Mouse (Mus musculus) adrenal gland, adult 2 months (tissue): ENCODE data around the gene Palm2. TPM values are rescaled to one million over a fixed set of nuclear protein-coding genes. Genes with fewer than 3 reads are reported as not detected.
A peak's percentile ranks its signal among the peaks of the same experiment; 100 is the strongest.

Experiments
- DNase-seq: peaks from one replicate; pipeline ENCODE4 v3.0.0; 2021
- polyA plus RNA-seq: library from polyadenylated mRNA; depleted of rRNA; stranded (reverse); fragments of >200 nt; gene quantifications from 2 replicates; pipeline ENCODE4 v1.2.3, GENCODE M21; 2012
- total RNA-seq, 2 experiments: library from RNA; stranded (reverse); gene quantifications; 2 replicates each; pipeline ENCODE4 v1.2.3; 2021

The Palm2 gene
- total and polyA plus RNA-seq, 3 experiments = 1.9 to 39.5 (median 20.0) TPM

DNA sequence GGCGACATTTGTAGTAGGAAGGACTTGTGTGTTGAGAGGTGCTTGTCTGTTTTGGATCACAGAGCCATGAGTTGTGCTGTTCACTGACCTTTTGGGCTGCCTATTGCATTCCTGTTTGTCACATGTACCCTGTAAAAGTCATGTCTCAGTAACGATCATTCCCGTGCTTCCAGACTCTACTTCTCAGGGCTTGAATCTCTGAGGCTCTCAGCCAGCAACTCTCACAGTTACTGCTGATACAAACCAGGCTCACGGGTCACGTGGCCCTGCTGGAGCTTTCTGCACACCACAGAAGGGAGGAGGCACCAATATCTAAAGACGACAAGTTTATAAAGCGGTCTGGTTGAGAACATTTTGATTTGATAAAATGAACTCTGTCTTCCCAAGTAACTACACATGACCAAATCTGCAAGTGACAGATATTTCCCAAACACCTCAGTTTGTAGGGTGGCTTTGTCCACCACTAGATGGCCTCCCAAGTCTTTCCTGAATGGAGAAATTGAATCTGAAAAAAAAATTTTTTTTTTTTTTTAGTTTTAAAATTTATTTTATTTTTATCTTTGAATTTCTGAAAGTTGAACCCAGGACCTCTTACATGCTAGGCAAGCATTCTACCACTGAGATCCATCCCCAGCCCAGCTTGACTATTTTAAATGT is 236.9 kb downstream of the Palm2 start:
- peak; percentile 64 for DNase-seq

DNA sequence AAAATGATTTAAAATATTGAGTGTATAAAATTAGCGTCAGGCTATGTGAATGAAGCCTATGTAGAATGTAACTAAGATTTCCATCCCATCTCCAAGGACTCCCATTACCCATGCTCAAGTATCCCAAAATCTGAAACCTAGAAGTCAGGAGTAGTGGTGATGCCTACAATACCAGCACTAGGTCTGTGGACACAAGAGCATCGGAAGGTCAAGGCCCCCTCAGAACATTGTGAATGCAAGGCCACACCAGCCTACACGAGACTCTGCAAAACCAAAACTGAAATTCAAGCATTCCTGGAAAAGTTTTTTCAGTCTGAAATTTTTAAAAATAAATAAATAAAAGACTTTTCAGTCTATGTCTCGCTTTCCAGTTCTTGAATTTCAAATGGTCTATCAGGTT is 238.5 kb downstream of the Palm2 start:
- DNase-seq = peak; percentile 60

DNA sequence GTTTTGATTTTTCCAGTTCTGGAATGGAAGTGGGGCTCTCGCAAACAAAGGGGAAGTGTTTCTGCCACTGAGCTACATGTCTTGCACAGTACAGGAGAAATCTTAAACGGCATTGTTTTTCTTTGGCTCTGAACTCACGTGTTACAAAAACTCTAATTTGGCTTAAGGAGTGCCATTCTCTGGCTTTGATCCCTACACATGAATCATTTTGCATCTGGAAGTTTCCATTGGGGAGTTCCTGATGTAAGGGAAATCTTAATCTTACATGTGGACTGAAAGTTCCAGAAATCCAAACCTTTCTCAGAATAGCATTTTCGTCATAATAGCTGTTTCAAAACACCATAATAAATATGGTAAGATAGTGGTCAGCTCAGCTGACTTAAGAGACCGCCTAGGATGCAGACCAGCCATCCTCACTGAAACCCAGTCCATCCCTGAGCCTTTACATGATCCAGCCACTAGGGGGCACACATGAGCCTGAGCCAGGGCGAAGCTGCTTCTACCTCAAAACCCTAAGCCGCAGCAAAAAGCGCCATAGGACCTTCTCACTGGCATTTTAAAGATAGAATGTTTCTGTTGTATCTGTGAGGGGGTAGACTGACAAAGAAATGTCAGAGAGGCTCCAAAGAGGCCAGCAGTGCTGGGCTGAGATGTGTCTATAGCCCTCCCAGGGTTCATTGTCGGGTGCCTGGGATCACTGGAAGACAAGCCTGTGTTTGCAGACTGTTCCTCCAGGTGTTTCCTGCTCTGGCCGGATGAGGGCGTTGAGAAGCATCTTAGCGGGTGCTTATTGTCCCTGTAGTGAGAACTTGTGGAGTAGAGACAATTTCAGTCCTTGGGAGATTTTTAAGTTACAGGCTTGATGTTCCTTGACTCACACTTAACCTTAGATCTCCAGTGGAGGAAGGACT is 239.2 kb downstream of the Palm2 start:
- DNase-seq = peak; percentile 92

DNA sequence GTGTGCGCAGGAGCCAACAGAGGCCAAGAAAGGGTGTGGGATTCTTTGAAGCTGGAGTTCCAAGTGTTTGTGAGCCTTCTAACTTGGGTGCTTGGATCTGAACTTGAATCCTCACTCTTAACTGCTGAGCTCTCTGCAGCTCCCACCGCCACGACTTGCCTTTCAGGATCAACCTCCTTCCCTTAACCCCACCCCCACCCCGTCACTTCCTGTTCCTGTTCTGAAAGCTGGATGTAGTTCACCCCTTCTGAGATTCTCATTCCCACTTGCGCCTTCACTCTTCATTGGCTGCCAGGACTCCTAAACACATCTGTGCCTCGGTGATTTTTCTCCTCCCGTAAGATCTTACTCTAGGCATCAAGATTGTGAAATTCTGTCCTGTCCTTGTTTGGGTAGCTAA is 240.3 kb downstream of the Palm2 start:
- DNase-seq = no peak

DNA sequence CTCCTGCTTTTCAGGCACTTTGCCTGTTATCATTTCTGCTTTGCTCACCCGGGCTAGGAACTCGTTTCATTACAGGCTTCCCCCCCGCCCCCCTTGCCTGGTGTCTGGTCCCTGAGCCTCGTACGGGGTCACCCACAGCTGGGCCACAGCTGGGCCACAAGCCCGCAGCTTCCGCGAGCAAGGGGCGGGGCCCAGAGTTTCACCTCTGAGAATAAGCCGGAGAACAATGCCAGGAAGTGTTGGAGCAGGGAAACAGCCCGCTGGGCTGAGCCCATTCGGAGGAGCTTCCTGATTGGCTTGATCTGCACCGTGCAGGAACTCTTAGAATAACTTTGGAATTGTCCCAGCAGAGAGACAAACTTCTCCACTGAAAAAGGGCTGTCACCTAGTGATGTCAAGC is 241.3 kb downstream of the Palm2 start:
- peak; percentile 85 for DNase-seq

DNA sequence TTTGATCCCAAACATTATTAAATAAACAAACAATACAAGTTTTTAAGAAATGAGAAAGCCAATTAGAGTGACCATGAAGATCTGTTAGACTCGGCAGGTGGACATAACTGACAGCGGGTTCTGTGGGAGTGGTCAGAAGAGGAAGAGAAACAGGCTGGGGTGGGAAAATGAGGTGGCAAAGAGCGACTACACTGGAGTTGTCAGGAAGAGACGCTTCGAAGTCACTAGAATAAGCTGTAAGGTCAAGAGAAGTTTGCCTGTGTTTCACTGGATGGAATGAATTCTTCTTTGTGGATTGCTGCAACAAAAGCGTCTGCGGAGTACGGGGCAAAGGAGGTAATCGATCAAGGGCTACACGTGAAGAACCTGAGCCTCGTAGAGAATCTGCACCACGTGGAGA is 243.9 kb downstream of the Palm2 start:
- no peak for DNase-seq

DNA sequence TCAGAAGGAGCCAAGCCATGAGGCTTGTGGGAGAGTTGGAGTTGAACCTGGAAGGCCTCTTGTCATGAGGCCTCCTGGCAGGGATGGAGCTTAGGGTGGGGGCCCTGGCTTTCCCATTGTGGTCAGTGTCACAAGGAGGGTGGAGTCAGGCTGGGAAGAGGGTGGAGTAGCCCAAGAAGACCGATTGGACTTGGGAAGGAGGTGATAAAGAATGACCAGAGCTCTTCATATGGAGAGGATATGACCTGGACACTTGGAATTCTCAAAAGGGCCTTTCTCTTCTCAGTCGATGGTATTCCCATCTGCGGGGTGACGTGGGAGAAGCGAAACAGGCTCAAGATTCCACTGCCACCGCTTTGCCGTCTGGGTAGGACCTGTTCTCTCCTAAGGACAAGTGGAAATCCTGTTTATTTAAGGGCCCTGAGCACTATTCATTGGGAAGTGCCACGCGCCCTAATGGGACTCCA is 245.0 kb downstream of the Palm2 start:
- no peak for DNase-seq

DNA sequence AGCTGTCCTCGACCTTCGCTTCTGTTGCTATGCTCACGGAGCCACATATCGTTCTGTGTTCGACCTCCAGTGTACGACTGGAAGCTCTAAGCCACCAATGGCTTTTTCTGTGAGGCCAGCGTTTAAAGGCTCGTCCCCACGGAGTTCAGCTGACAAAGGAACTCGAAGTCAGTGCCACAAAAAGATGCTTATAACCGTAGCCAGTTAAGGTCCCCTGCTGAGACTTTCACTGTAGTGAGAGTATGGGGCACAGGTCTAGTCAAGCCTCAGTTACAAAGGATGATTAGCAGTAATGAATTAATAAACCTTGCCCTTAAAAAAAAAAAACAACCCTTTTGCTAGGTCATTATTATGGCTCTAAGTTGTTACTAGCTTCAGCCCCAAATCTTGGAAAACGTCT is 246.1 kb downstream of the Palm2 start:
- DNase-seq = no peak

DNA sequence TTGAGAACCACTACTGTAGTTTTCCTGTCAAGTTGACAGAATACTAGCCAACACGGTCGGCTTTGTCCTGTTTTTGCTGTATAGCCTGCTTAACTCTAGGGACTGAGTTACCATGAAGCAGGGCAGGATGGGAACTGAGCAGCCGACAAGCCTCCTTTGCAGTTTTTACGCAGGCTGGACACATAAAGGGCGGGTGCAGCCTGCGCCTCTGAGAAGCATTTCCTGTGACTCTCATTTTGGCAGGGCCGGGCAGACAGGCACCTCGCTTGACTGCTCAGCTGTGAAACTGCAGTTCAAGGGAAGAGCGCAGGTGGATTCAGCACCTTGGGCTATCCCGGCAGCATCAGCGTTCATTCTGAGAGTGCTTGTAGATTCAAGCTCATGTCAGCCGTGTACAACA is 247.5 kb downstream of the Palm2 start:
- DNase-seq = peak; percentile 41

DNA sequence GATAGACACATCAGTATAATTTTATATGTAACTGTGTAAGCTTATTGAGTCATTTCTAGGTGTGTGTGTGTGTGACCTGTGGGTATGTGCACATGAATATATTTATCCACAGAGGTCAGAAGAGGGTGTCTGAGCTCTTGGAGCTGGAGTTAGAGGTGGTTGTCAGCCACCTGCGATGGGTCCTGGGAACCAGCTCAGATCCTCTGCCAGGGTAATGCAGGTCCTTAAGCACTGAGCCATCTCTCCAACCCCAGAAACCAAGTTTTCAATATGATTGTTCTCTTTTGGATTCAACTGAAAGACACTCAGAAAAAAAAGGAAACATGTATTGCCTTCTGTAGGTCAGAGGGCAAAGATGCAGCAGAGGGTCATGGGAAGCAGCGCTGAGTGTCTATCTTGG is 248.3 kb downstream of the Palm2 start:
- no peak for DNase-seq

DNA sequence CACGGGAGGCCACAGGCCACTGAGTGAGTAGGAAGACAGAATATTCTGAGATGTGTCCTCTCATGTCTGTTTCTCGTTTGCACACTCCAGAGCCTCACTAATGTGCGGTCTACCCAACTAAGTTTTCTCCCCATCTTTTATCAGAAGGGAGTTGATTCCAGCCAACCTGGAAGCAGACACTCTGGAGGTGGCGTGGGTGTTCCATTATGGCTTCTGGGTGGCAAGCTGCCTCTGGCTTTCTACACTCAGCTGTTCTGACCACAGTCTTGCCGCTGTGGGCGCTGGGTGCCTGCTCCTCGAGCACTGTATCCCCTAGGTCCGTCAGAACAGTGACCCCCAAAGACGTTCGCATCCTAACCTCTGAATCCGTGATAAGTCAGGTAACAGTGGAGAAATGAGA is 248.9 kb downstream of the Palm2 start:
- no peak for DNase-seq

DNA sequence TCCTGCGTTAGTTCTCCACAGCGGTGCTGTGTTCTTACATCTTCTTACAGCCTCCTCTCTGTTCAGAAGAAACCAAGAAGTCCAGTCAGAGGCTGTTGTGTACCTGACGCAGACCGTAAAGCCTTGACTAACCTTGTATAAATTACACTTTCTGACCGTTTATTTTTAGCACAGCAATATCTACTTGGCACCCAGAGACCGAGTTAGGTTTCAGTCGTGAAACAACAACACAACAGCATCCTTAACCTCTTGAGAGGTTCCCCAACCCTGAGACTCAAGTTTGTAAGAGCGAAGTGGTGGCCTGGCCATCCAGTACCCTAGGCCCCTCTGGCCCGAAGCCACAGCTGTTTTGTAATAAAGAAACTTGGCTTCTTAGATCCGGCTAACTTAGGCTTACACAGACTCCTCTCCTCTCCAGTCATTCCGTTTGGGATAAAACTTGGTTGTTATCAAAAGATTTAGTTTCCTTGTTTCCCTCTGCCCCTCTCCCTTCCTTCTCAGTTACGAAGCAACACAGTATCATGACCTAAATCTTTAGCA is 250.7 kb downstream of the Palm2 start:
- no peak for DNase-seq

DNA sequence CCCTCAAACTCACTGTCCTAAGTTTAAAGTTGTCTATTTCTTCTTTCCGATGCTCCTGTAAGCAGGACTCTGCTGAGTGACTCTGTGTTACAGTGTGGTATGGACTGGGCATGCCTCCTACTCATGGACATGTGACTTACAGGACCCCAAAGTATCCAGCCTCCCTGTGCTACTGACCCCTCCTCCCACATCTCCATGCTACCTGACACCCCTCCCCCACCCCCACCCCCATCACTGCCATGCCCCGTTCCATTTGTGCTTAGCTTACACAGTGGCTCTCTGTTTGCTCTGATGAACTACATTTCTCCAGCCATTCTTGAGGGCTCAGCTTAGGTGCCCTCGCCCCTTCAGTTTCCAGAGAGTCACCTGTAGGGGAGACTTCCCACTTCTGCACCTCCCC is 252.7 kb downstream of the Palm2 start:
- no peak for DNase-seq

DNA sequence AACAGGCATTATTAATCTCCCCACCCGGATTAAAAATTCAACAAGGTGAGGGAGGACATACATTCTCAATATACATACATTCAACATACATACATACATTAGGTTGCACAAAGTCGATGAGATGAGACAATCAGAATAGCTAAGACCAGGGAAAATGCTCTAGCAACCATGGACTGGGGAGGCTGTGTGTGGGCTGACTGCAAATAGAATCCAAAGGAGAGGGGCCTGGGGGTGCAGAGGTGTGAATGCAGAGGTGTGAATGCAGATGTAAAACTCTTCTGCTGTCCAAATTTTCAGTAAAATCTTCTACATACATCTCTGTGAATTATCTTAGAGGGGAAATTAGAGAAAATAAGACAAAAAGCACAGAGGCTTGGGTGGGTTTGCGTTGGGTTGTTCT is 253.5 kb downstream of the Palm2 start:
- DNase-seq = no peak

DNA sequence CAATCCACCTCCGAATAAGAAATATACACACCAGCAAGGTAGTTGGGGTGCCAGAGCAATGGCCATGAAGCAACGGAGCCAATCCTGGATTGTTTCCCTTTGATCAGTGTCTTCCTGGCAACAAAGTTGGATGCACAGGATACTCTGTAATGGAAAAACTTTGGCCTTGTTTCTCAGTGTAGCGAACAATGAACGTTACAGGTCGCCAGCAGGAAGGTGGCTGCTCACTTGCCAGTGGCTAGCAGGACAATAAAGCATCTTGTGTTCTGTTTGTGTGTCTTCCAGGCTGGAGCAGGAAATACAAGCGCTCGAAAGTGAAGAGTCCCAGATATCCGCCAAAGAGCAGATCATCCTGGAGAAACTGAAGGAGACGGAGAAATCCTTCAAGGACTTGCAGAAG is 254.1 kb downstream of the Palm2 start:
- DNase-seq = no peak

DNA sequence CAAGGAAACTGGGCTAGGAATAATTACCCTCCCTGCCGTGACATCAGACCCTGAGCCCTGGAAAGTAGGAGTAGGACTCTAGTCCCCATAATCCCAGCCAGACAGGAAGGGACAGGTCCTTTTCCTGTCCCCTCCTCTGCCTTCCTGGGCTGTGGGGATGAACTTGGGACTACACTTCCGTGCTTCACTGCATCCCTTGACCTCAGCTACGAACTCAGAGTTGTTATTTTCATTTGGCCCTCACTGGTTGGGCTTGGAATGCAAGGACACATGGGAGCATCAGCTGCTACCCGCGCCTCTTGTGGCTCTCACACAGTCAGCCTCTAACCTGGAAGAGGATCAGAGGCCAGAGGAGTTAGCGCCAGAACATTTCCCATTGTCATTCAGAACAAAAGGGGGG is 256.0 kb downstream of the Palm2 start:
- DNase-seq = no peak

DNA sequence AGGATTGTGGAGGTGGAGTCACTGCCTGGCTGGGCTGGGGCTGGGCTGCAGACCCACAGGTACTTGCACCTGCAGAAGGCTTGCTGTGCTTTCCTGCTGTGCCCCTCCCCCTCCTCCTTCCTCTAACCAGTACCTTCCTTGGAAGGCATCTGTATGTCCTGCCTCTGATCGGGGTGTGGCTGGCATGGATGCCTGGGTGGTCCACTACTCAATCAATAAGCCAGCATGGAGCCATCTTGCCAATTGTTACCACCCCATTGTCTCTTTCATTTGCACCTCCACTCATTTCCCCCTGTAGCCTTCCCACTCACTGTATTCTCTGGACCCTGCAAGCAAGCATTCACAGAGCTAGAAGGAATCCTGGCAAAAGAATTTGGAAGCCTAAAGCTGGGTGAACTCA is 256.8 kb downstream of the Palm2 start:
- no peak for DNase-seq

DNA sequence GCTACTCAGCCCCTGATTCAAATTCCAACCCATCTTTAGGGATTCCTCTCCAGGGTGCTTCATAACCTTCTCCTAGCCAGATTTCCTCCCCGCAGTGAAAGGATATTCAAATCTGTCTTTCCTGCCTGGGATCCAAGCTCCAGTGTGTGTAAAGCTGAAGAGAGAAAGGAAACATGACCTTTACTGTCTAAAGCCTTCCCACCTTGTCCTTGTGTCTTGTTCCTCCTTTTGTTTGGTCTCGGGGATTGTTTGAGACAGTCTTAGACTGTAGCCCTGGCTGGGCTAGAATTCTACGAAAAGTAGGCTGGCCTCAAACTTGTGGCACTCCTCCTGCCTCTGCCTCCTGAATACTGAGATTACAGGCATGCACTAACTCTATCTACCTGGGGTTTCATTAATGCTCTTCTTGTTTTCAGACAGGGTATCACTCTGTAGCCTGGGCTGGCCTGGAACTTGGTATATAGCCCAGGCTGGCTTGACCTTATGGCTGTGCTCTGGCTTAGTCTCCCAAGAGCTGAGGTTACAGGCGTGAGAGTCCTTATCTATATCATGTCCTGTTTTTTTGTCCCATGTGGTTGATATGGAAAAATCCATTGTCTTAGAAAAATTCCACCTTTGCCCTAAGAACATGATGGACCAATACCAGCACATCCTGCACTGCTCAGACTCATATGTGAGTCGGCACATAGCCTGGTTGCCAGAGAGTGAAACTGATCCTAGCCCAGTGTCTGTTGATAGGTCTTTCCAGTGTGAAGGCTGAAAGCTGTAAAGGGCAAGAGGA is 260.5 kb downstream of the Palm2 start:
- DNase-seq = no peak

DNA sequence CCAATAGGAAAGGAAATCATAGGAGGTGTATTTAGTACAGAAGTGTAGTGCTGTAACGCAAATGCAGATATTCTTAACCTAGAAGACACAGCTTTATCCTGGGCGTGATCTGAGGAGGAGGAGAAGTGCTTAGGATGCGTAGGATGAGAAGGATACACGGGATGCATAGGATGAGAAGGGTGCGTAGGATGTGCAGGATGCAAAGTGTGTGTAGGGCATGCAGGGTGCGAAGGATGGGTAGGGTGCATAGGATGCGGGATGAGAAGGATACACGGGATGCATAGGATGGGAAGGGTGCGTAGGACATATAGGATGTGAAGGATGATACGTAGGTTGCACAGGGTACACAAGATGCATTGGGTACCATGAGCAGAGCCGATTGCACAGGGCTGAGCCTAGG is 262.9 kb downstream of the Palm2 start:
- DNase-seq = no peak

DNA sequence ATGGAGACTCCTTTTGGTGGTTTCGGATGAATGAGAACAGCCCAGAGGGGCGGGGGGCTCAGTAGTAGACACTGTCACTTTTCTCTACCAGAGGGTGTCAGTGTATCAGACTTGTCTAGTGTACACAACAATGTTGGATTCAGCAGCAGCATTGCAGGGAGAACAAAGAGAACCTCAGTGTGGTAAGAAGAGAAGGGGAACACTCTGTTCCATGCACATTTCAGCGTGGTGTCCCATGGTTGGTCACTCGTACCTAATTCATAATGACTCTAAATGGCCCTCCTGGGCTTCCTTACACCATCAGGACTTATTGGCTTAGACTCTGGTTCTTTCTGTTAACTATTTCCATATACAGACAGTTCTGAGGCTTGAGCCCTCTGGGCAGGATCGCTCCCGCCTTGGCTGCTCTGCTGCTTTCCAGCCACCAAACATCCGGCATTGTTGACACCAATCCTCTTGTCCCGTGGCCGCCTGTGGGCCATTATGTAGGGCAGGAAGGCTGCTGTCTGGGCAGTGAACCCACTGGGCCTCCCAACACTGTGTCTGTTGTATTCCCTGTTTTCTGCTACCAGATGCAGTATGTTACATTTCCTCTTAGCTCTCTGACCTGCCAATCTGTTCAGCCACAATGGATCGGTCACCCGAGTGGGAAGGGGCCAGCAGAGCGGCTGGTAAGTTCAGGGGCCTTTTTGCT is 264.0 kb downstream of the Palm2 start:
- no peak for DNase-seq

DNA sequence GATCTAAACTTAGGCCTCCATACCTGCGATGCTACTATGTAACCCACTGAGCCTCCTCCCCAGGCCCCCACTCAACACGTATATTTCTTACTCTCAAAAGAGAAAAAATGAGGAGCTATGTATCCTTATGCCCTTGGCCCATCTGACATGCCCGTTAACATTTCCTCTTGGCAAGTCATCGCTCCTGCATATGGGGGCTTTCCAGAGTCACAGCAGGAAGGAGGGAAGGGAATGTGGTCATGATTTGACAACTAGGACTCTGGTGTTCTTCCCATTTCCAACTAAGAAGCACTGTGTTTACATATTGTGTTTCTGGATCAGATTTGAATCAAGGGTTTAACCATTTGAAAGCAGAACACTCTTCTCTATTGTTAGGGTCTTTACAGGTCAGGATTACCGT is 267.5 kb downstream of the Palm2 start:
- no peak for DNase-seq
